Mouse (Mus musculus): ENCODE measurements at regions not wholly inside any gene's neighbourhood (a gene's known extent, or its start where the extent isn't known, plus 50 kb on each side); places are given as distances from the start of the nearest gene placed in this dataset.

DNA sequence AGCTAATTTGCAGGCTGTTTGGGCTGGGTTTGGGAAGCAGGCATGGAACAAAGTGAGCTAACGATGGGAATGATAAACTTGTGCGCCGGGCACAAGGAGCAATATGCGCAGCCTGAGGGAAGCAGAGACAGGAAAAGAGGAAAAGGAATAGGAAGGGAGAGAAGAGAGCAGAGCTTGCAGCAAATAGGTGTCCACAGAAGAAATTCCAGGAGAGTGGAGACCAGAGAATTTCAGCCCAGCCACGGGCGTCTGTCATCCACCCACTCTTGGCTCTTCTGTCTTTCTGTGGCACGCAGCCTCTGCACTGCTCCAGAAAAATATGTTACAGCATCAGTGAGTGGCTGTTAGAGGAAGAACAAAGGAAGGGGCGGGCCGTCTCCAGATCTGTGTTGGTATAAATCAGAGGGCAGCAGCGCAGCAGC is 88.2 kb downstream of the Dyrk2 start:
- Histone ChIP-seq H3K27ac (replicated peaks; ENCODE audit: insufficient read depth, low read depth, low read length) (no peak overlapping the region), H3K79me2 (ENCODE audit: control insufficient read depth, insufficient read depth, low read length) (no peaks in the 10 kb centered on the region), H3K4me3 (ENCODE audit: insufficient read depth, low read depth, low read length) (no peak overlapping the region), H3K36me3 (ENCODE audit: control insufficient read depth, insufficient read depth, low read length) (no peaks in the 10 kb centered on the region), H3K4me1 (ENCODE audit: control insufficient read depth, insufficient read depth, low read length) (no peaks in the 10 kb centered on the region), H3K9ac (ENCODE audit: low read depth, low read length) (no peak overlapping the region), H3K27me3 (ENCODE audit: control insufficient read depth, insufficient read depth, low read length) (no peaks in the 10 kb centered on the region)
- TF ChIP-seq CTCF (IDR thresholded peaks at IDR 0.05; ENCODE audit: low read depth, low read length) = no peak
- no peak for TF ChIP-seq POLR2A (IDR thresholded peaks at IDR 0.05; ENCODE audit: extremely low read depth, insufficient read depth, low read length)
- DNase-seq (ENCODE audit: extremely low read depth, low read depth, low spot score) = no peak
- WGBS = 81% methylated on average over 10 of the region's 10 CpGs

DNA sequence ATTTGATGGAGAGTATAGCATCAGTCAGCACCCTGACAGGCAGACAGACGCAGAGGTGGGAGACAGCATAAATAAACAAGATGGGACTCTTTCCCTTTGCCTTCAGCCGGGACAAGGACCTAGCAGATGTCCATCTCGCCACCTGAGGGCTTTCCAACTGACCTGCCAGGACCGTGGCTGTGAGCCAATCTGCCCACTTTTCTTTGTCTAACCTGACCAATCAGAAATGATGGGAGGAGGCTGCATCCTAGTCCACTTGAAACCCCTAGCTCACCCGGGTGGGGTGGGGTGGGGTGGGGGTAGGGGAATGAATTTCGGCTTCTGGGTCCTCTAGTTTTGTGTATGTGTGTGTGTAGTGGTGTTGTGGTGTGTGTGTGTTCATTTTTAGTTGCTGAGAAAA is 87.4 kb downstream of the Dyrk2 start:
- H3K4me3 ChIP-seq (ENCODE audit: insufficient read depth, low read depth, low read length) = no peak overlapping the region
- 81% methylated on average over 6 of the region's 6 CpGs for WGBS
- H3K9ac ChIP-seq (ENCODE audit: low read depth, low read length) = no peak overlapping the region
- no peaks in the 10 kb centered on the region for H3K27me3 ChIP-seq (ENCODE audit: control insufficient read depth, insufficient read depth, low read length)
- no peak for TF ChIP-seq CTCF (IDR thresholded peaks at IDR 0.05; ENCODE audit: low read depth, low read length)
- no peak for TF ChIP-seq POLR2A (IDR thresholded peaks at IDR 0.05; ENCODE audit: extremely low read depth, insufficient read depth, low read length)
- H3K27ac ChIP-seq (replicated peaks; ENCODE audit: insufficient read depth, low read depth, low read length) = no peak overlapping the region
- no peaks in the 10 kb centered on the region for H3K79me2 ChIP-seq (ENCODE audit: control insufficient read depth, insufficient read depth, low read length)
- no peak for DNase-seq (ENCODE audit: extremely low read depth, low read depth, low spot score)
- H3K36me3 ChIP-seq (ENCODE audit: control insufficient read depth, insufficient read depth, low read length) = no peaks in the 10 kb centered on the region
- H3K4me1 ChIP-seq (ENCODE audit: control insufficient read depth, insufficient read depth, low read length) = no peaks in the 10 kb centered on the region

DNA sequence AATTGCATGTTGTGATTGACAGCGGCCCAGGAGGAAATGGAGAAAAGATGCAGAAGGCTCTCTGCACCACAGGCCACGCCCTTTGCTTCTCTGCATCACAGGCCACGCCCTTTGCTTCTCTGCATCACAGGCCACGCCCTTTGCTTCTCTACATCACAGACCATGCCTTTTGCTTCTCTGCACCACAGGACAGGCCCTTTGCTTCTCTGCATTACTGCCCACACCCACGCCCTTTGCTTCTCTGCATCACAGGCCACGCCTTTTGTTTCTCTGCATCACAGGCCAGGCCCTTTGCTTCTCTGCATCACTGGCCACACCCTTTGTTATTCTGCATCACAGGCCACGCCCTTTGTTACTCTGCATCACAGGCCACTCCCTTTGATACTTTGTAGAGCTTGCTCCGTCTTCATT is 82.7 kb downstream of the Dyrk2 start:
- Histone ChIP-seq H3K27me3 (ENCODE audit: control insufficient read depth, insufficient read depth, low read length) (no peaks in the 10 kb centered on the region), H3K79me2 (ENCODE audit: control insufficient read depth, insufficient read depth, low read length) (no peaks in the 10 kb centered on the region), H3K4me3 (ENCODE audit: insufficient read depth, low read depth, low read length) (no peak overlapping the region), H3K9ac (ENCODE audit: low read depth, low read length) (no peak overlapping the region), H3K4me1 (ENCODE audit: control insufficient read depth, insufficient read depth, low read length) (no peaks in the 10 kb centered on the region), H3K27ac (replicated peaks; ENCODE audit: insufficient read depth, low read depth, low read length) (no peak overlapping the region), H3K36me3 (ENCODE audit: control insufficient read depth, insufficient read depth, low read length) (no peaks in the 10 kb centered on the region)
- DNase-seq (ENCODE audit: extremely low read depth, low read depth, low spot score) = no peak
- WGBS = 89% methylated on average over 8 of the region's 8 CpGs
- TF ChIP-seq CTCF (IDR thresholded peaks at IDR 0.05; ENCODE audit: low read depth, low read length) (no peak), POLR2A (IDR thresholded peaks at IDR 0.05; ENCODE audit: extremely low read depth, insufficient read depth, low read length) (no peak)

DNA sequence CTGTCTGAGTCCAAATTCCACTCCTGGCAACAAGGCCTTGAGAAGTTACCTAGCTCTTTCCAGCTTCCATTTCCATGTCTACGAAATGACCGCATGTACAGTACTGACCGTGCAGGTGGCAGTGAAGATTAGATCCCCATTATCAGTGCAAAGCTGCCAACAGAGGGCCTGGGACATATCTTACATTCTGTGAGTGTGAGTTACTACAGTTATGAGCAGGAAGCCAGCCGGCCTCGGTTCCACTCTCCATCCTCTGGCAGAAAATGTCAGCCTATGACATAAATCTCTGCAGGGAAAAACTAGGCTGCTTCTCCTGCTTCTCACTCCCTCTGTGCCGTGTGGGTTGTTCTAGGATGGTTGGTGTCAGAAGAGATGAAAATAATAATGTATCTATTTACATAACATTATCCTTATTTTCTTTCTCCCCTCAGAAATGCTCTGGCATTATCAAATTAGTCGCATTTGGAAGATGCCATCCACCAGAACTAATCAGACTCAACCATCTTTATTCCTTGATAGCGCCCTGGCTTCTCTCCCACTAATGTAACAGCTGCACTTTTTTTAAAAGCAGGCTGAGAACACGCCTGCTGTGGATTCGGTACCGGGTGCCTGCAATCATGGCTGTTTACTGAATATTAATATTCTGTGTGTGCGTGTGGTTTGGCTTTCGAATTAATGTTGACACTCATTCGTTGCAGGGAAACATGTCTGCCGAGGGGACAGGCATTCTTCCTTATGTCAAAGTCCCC is 77.5 kb downstream of the Dyrk2 start:
- H3K79me2 ChIP-seq (ENCODE audit: control insufficient read depth, insufficient read depth, low read length) = no peaks in the 10 kb centered on the region
- no peaks in the 10 kb centered on the region for H3K27me3 ChIP-seq (ENCODE audit: control insufficient read depth, insufficient read depth, low read length)
- no peaks in the 10 kb centered on the region for H3K36me3 ChIP-seq (ENCODE audit: control insufficient read depth, insufficient read depth, low read length)
- no peaks in the 10 kb centered on the region for H3K4me1 ChIP-seq (ENCODE audit: control insufficient read depth, insufficient read depth, low read length)
- TF ChIP-seq POLR2A (IDR thresholded peaks at IDR 0.05; ENCODE audit: extremely low read depth, insufficient read depth, low read length) = no peak
- TF ChIP-seq CTCF (IDR thresholded peaks at IDR 0.05; ENCODE audit: low read depth, low read length) = no peak
- WGBS = 92% methylated on average over 15 of the region's 15 CpGs
- no peak for DNase-seq (ENCODE audit: extremely low read depth, low read depth, low spot score)
- no peak overlapping the region for H3K4me3 ChIP-seq (ENCODE audit: insufficient read depth, low read depth, low read length)
- H3K27ac ChIP-seq (replicated peaks; ENCODE audit: insufficient read depth, low read depth, low read length) = no peak overlapping the region
- H3K9ac ChIP-seq (ENCODE audit: low read depth, low read length) = no peak overlapping the region

DNA sequence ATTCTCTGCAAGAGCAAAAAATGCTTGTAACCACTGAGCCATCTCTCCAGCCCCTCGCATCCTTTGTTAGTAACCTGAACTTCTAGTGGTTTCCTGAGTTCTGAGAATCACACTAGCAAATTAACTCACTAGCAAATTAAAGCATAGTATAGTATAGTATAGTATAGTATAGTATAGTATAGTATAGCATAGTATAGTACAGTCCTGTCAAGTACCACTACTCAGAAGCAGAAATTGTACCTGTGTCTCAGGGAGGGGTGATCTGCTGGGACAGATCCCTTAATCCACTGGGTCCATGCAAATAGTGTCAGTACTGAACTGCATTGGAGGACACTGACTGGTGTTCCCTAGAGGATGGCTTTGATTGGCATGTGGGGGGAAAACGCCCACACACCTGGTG is 76.2 kb downstream of the Dyrk2 start:
- 91% methylated on average over 2 of the region's 2 CpGs for WGBS
- Histone ChIP-seq H3K27ac (replicated peaks; ENCODE audit: insufficient read depth, low read depth, low read length) (no peak overlapping the region), H3K4me3 (ENCODE audit: insufficient read depth, low read depth, low read length) (no peak overlapping the region), H3K4me1 (ENCODE audit: control insufficient read depth, insufficient read depth, low read length) (no peaks in the 10 kb centered on the region), H3K9ac (ENCODE audit: low read depth, low read length) (no peak overlapping the region), H3K79me2 (ENCODE audit: control insufficient read depth, insufficient read depth, low read length) (no peaks in the 10 kb centered on the region), H3K36me3 (ENCODE audit: control insufficient read depth, insufficient read depth, low read length) (no peaks in the 10 kb centered on the region), H3K27me3 (ENCODE audit: control insufficient read depth, insufficient read depth, low read length) (no peaks in the 10 kb centered on the region)
- DNase-seq (ENCODE audit: extremely low read depth, low read depth, low spot score) = no peak
- TF ChIP-seq POLR2A (IDR thresholded peaks at IDR 0.05; ENCODE audit: extremely low read depth, insufficient read depth, low read length) = no peak
- TF ChIP-seq CTCF (IDR thresholded peaks at IDR 0.05; ENCODE audit: low read depth, low read length) = no peak

DNA sequence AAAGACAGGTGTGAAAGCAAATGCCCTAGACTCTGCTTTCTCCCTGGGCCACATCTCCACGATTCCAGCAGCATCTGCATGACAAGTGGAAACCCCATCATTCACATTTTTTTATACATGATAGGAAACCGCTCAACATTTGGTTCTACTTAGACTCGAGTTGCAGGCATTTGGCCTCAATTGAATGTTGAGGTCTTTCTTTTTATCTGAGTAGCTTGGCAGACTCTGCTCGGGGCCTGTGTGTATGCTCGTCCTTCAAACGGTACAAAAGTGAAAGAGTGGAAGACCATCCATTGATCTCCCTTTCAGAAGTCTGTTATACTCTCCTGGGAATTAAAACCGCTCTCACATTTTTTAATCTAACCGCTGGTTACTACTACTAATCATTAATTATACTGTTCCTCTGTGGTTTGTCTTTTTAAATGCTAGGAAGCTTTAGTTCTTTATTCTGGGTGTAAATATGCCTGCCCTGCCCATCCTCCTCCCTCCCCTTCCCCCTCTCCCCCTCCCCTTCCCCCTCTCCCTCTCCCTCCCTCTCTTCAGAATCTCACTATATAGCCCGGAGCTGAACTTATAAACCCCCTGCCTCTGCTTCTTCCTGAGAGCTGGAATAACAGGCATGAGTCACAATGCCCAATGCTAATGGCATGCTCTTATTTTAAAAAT is 75.5 kb downstream of the Dyrk2 start:
- TF ChIP-seq CTCF (IDR thresholded peaks at IDR 0.05; ENCODE audit: low read depth, low read length) = no peak
- TF ChIP-seq POLR2A (IDR thresholded peaks at IDR 0.05; ENCODE audit: extremely low read depth, insufficient read depth, low read length) = no peak
- WGBS = 73% methylated on average over 9 of the region's 9 CpGs

More for the DNA sequence above, 75.5 kb downstream of the Dyrk2 start:
- Histone ChIP-seq H3K36me3 (ENCODE audit: control insufficient read depth, insufficient read depth, low read length) (no peaks in the 10 kb centered on the region), H3K27me3 (ENCODE audit: control insufficient read depth, insufficient read depth, low read length) (no peaks in the 10 kb centered on the region), H3K27ac (replicated peaks; ENCODE audit: insufficient read depth, low read depth, low read length) (no peak overlapping the region), H3K79me2 (ENCODE audit: control insufficient read depth, insufficient read depth, low read length) (no peaks in the 10 kb centered on the region), H3K4me1 (ENCODE audit: control insufficient read depth, insufficient read depth, low read length) (no peaks in the 10 kb centered on the region), H3K4me3 (ENCODE audit: insufficient read depth, low read depth, low read length) (no peak overlapping the region), H3K9ac (ENCODE audit: low read depth, low read length) (no peak overlapping the region)
- no peak for DNase-seq (ENCODE audit: extremely low read depth, low read depth, low spot score)

Data from liver, adult 2 months (tissue).